Mouse (Mus musculus) neural tube, embryonic 11.5 days (tissue): Measurements from ENCODE around the gene Prdm11. TPM values are rescaled to one million over a fixed set of nuclear protein-coding genes. Genes with fewer than 3 reads are reported as not detected.

Experiments used
- ATAC-seq: fragments of 200-750 bp; cut with Nextera tagmentation; 2 replicates; pipeline ENCODE4 v1.8.0; 2017; ENCODE audit warnings: moderate number of reproducible peaks, mild to moderate bottlenecking, moderate TSS enrichment, moderate library complexity; ENCODE audit not compliant: insufficient read depth, low FRiP score, low TSS enrichment
- DNase-seq: peaks from one replicate; pipeline ENCODE4 v3.0.0-alpha.2; 2015; ENCODE audit warnings: low spot score
- H3K27ac ChIP-seq: fragments of 300-500 bp; sonication (generic); 2 replicates; pipeline ENCODE4 v1.5.1; 2014; ENCODE audit warnings: low read depth, mild to moderate bottlenecking, low read length
- H3K27me3 ChIP-seq: fragments of 300-500 bp; sonication (generic); 2 replicates; pipeline ENCODE4 v1.6.1; 2014; ENCODE audit warnings: mild to moderate bottlenecking, low read length, mixed read lengths; ENCODE audit not compliant: control insufficient read depth, insufficient read depth
- H3K36me3 ChIP-seq: fragments of 300-500 bp; sonication (generic); 2 replicates; pipeline ENCODE4 v1.6.1; 2014; ENCODE audit warnings: mild to moderate bottlenecking, low read length, moderate library complexity, mixed read lengths; ENCODE audit not compliant: control insufficient read depth, insufficient read depth
- H3K4me1 ChIP-seq: fragments of 300-500 bp; sonication (generic); 2 replicates; pipeline ENCODE4 v1.6.1; 2014; ENCODE audit warnings: low read length, mixed read lengths; ENCODE audit not compliant: control insufficient read depth, insufficient read depth
- H3K4me2 ChIP-seq: fragments of 300-500 bp; sonication (generic); 2 replicates; pipeline ENCODE4 v1.6.1; 2014; ENCODE audit warnings: low read depth, mild to moderate bottlenecking, moderate library complexity
- H3K4me3 ChIP-seq: fragments of 300-500 bp; sonication (generic); 2 replicates; pipeline ENCODE4 v1.5.1; 2014; ENCODE audit warnings: low read depth, low read length
- H3K9ac ChIP-seq: fragments of 300-500 bp; sonication (generic); 2 replicates; pipeline ENCODE4 v1.6.1; 2014; ENCODE audit warnings: mild to moderate bottlenecking, low read length
- H3K9me3 ChIP-seq: fragments of 300-500 bp; sonication (generic); 2 replicates; pipeline ENCODE4 v1.6.1; 2016; ENCODE audit warnings: low read length; ENCODE audit not compliant: control insufficient read depth
- WGBS: fragments of 180-500 bp; shearing (Covaris S2); extraction: QIAGEN DNeasy Blood & Tissue Kit; methylation state at CpG from one replicate; pipeline ENCODE4 v1.1.7; 2014; 5-methylcytosine and 5-hydroxymethylcytosine counted together
- polyA plus RNA-seq: library from polyadenylated mRNA; unstranded; fragments of >200 nt; fragmentation: Nextera tagmentation; extraction: Ambion mirVana; gene quantifications from 2 replicates; pipeline ENCODE4 v1.2.1, GENCODE M21; 2014

The Prdm11 gene
- polyA plus RNA-seq, 1 experiment from 2014 or later = 1.2 TPM

DNA sequence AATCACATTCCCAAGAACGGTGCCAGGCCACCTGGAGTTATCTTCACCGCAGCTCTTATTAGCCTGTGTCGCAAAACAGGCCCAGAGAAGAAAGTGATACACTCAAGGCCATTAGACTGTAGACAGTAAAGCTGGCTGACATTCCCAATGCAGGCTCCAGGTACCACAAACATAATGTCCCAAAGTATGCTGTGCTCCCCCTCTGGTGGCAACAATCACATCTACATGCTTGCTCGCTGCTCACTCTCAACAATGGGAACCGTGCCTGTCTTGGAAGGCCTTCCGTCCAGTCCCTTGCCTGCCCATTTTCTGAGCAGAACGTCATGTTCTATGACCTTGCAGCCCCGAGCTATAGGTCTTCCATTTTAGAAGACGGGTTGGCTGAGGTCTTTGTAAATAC lies 34.0 kb downstream of the Prdm11 start:
- Histone ChIP-seq H3K27me3 (no peaks in the 10 kb centered on the region), H3K4me2 (no peak overlapping the region), H3K4me1 (peaks cover 13% of the 10 kb centered on the region), H3K36me3 (peaks cover 3% of the 10 kb centered on the region; the same call in 1 of the 2 replicates), H3K27ac (no peak overlapping the region), H3K4me3 (no peak overlapping the region), H3K9me3 (no peaks in the 10 kb centered on the region), H3K9ac (no peak overlapping the region)
- no peak for ATAC-seq
- no peak for DNase-seq
- WGBS = 92% methylated on average over 9 of the region's 9 CpGs

GRCm38 (mm10) chr2:93011465-93011864 lies 34.5 kb downstream of the Prdm11 start:
- ATAC-seq (no peak), DNase-seq (no peak)
- Histone ChIP-seq H3K9me3 (no peaks in the 10 kb centered on the region), H3K9ac (no peak overlapping the region), H3K27ac (no peak overlapping the region), H3K27me3 (no peaks in the 10 kb centered on the region), H3K36me3 (peaks cover 3% of the 10 kb centered on the region; the same call in 1 of the 2 replicates), H3K4me1 (peaks cover 13% of the 10 kb centered on the region), H3K4me3 (no peak overlapping the region), H3K4me2 (no peak overlapping the region)
- 94% methylated on average over 5 of the region's 5 CpGs for WGBS

- Histone ChIP-seq H3K4me1 (no peaks in the 10 kb centered on the region), H3K9ac (no peak overlapping the region), H3K4me3 (no peak overlapping the region), H3K27me3 (no peaks in the 10 kb centered on the region), H3K9me3 (no peaks in the 10 kb centered on the region), H3K36me3 (peaks cover 3% of the 10 kb centered on the region; the same call in 1 of the 2 replicates), H3K27ac (no peak overlapping the region), H3K4me2 (no peak overlapping the region)
- ATAC-seq = no peak
- DNase-seq = no peak
- 98% methylated on average over 3 of the region's 3 CpGs for WGBS
Measured at GRCm38 (mm10) chr2:93007967-93008685, 37.8 kb downstream of the Prdm11 start.

DNA sequence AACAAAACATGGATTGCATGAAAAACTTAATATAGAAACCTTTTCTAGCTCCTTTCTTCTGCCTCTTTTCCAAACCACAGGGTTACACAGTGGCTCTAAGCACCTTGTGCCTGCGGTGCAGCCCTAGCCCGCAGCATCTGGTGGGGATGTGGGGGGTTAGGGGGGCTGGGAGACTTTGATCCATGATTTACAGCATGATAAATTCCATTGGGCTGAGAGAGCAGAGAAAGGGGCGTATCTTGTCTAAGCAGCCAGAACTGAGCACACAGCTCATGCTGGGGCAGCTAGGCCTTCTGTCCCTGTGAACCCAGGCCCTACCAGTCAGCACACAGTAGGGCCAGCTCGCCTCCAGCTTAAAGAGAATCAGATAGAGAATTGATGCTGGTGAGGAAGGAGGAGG lies 40.9 kb downstream of the Prdm11 start:
- H3K9ac ChIP-seq = no peak overlapping the region
- no peak overlapping the region for H3K4me3 ChIP-seq
- WGBS = 19% methylated on average over 4 of the region's 4 CpGs
- no peaks in the 10 kb centered on the region for H3K27me3 ChIP-seq
- H3K4me2 ChIP-seq = no peak overlapping the region
- no peaks in the 10 kb centered on the region for H3K4me1 ChIP-seq
- no peaks in the 10 kb centered on the region for H3K9me3 ChIP-seq
- no peak for DNase-seq
- no peak overlapping the region for H3K27ac ChIP-seq
- no peaks in the 10 kb centered on the region; the same call in 1 of the 2 replicates for H3K36me3 ChIP-seq
- ATAC-seq = no peak

- DNase-seq = no peak
- WGBS = 92% methylated on average over 5 of the region's 5 CpGs
- Histone ChIP-seq H3K4me1 (peaks cover 12% of the 10 kb centered on the region), H3K27me3 (no peaks in the 10 kb centered on the region), H3K9ac (no peak overlapping the region), H3K4me2 (no peak overlapping the region), H3K9me3 (no peaks in the 10 kb centered on the region), H3K36me3 (peaks cover 2% of the 10 kb centered on the region), H3K27ac (no peak overlapping the region), H3K4me3 (no peak overlapping the region)
- ATAC-seq = no peak
Measured at GRCm38 (mm10) chr2:92991976-92992375, 54.0 kb downstream of the Prdm11 start.

DNA sequence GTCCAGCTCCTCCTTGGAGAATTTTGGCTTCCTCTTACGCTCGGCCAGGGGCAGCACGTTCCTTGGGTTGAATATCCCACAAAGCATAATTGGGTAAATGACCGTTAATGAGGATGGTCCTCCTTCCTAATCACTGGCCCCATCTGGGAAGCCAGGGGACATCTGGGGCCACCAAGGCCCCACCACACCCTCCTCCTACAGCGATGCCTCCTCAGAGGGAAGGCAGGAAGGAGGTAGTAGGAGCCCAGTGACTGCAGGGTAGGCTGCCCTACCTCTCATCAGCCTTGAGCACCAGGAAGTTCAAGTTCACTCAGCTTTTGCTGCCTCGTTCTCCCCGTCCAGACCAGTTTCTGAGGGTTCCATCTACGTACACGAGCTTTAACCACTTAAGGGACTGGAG lies 56.4 kb downstream of the Prdm11 start:
- peaks cover 5% of the 10 kb centered on the region for H3K36me3 ChIP-seq
- ATAC-seq = no peak
- 88% methylated on average over 9 of the region's 9 CpGs for WGBS

GRCm38 (mm10) chr2:92987901-92988631 lies 57.9 kb downstream of the Prdm11 start:
- peak; percentile 68 for DNase-seq
- 15% methylated on average over 17 of the region's 19 CpGs for WGBS
- Histone ChIP-seq H3K36me3 (peaks cover 4% of the 10 kb centered on the region), H3K27me3 (no peaks in the 10 kb centered on the region), H3K4me1 (peaks cover 12% of the 10 kb centered on the region), H3K27ac (no peak overlapping the region), H3K9me3 (no peaks in the 10 kb centered on the region), H3K4me3 (no peak overlapping the region), H3K4me2 (peak overlapping the region; percentile 4; the same call in 1 of the 2 replicates), H3K9ac (peak overlapping the region; percentile 14; the same call in 1 of the 2 replicates)
- peak; percentile 48; the same call in 1 of the 2 replicates for ATAC-seq

More for the DNA sequence above, 56.4 kb downstream of the Prdm11 start:
- Histone ChIP-seq H3K27me3 (no peaks in the 10 kb centered on the region), H3K4me3 (no peak overlapping the region), H3K4me2 (no peak overlapping the region), H3K4me1 (peaks cover 12% of the 10 kb centered on the region), H3K27ac (no peak overlapping the region), H3K9me3 (no peaks in the 10 kb centered on the region), H3K9ac (no peak overlapping the region)
- no peak for DNase-seq

DNA sequence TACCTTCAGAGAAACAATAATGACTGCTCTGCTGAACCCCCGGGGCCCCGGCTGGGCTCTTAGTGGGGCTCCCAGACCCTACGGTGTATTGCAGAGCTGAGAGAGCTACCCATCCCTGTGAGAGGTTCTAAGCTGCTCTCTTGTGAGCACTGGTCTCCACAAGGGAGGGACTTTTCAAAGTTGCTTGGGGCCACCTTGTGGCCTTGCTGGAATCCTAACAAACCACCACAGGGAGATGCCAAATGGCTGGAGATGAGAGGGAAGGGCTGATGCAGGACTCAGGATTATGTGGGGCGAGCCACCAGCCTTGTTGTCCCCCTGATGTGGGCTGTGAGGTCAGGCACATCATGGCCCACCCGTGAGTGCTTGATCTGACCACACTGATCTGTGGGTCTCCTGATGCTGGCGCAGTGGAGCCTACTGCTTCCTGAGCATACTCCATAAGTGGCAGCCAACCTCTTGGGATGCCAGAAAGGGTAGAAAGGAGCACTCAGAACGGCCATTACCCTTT lies 58.8 kb downstream of the Prdm11 start:
- Histone ChIP-seq H3K4me3 (no peak overlapping the region), H3K9ac (no peak overlapping the region), H3K4me1 (peaks cover 12% of the 10 kb centered on the region), H3K27ac (no peak overlapping the region), H3K36me3 (peaks cover 3% of the 10 kb centered on the region), H3K4me2 (no peak overlapping the region), H3K9me3 (no peaks in the 10 kb centered on the region), H3K27me3 (no peaks in the 10 kb centered on the region)
- ATAC-seq = no peak
- DNase-seq = no peak
- 77% methylated on average over 7 of the region's 7 CpGs for WGBS
